Mouse (Mus musculus) neutrophil, adult 59 days (primary cell): ENCODE measurements around the gene Setd1b. TPM values are rescaled to one million over a fixed set of nuclear protein-coding genes. Genes with fewer than 3 reads are reported as not detected.

Source experiments
- total RNA-seq, 2 experiments: library from RNA; stranded (reverse); gene quantifications; 1 replicate in 1 of 2; 2 replicates in 1 of 2; pipeline ENCODE4 v1.2.4; 2023

Setd1b gene
- 10 to 100 TPM; 78.1 to 79.1 TPM for total RNA-seq

GRCm38 (mm10) chr5:123142161-123143157 is at the start of gene Setd1b:
Setd1b (plus strand) TSS chr5:123142193.

GRCm38 (mm10) chr5:123132308-123133071 is 9.5 kb upstream of the Setd1b start, which contains the start of gene Rhof:
Rhof (minus strand) TSS chr5:123132692.

DNA sequence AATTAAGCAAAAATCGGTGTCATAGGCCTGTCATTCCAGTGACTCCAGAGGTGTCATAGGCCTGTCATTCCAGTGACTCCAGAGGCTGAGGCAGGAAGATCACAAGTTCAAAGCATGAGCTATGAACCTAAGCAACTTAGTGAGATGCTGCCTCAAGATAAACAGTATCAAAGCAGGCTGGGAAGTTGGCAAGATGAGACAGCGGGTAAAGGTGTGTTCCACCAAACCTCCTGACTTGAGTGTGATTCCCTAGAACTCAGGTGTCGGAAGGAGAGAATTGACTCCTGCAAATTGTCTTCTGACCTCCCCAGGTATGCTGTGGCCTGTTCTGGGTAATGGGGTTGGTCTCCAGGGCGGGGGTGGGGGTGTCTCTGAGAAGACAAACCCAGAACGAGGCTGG is 27.3 kb downstream of the Setd1b start, which contains the start of gene Psmd9:
Gene Psmd9 (plus strand): TSS at position 130 of the 400 bp plus-strand sequence.

DNA sequence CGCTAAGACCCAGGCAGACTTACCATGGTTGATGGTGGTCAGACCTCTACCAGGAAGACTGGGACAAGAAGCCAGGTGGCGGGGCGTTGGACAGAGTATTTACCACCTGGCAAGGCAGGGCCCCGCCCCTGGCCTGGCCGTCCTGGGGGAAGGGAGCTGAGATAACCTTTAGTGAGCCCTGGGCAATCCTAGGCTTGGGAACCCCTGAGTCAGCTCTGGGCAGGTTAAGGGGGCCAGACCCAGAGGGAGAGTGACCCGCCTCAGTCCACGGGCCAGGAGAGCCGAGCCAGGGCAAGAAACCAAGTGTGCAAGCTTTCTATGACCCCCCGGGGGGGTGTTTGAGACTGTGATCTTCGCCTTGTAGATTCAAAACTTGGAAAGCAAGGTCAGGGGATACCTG is 40.7 kb downstream of the Setd1b start, which contains the start of gene Hpd:
Gene Hpd (minus strand): TSS at position 77 of the 400 bp plus-strand sequence.

Other genes with a start within 250 kb of the Setd1b start
- gene Kdm2b, start 152.4 kb upstream of the Setd1b start, total RNA-seq, result 10 to 100 TPM; 23.5 to 30.0 TPM
- gene Orai1, start 127.1 kb upstream of the Setd1b start, total RNA-seq, result 10 to 100 TPM; 73.6 to 76.0 TPM
- gene Morn3, start 95.2 kb upstream of the Setd1b start, total RNA-seq, result under 1 TPM in 1 of 2 experiments, not detected in 1; 0.68 TPM
- 1 to 10 TPM; 2.0 to 5.3 TPM for gene Tmem120b, start 73.8 kb upstream of the Setd1b start, total RNA-seq
- 10 to 100 TPM; 16.1 to 17.6 TPM for gene Rhof, start 9.5 kb upstream of the Setd1b start, total RNA-seq
- 10 to 100 TPM; 13.1 to 14.3 TPM for gene Psmd9, start 27.2 kb downstream of the Setd1b start, total RNA-seq
- gene Hpd, start 40.5 kb downstream of the Setd1b start, total RNA-seq, result not detected
- gene Wdr66, start 109.9 kb downstream of the Setd1b start, total RNA-seq, result under 1 TPM in 1 of 2 experiments, not detected in 1; 0.18 TPM
- gene Bcl7a, start 201.6 kb downstream of the Setd1b start, total RNA-seq, result 1 to 10 TPM; 7.1 to 9.0 TPM